Mouse (Mus musculus) erythroblast, embryonic 14.5 days (primary cell): ENCODE measurements around the gene Prkaa2.

Experiments
- GATA1 ChIP-seq: IDR thresholded peaks from 2 replicates; pipeline ENCODE4 v1.6.1; 2012; ENCODE audit warnings: low read length, inconsistent platforms, mixed read lengths
- TAL1 ChIP-seq: IDR thresholded peaks from 3 replicates; pipeline ENCODE4 v1.6.1; 2012; ENCODE audit warnings: low read length, inconsistent platforms, mixed read lengths

DNA sequence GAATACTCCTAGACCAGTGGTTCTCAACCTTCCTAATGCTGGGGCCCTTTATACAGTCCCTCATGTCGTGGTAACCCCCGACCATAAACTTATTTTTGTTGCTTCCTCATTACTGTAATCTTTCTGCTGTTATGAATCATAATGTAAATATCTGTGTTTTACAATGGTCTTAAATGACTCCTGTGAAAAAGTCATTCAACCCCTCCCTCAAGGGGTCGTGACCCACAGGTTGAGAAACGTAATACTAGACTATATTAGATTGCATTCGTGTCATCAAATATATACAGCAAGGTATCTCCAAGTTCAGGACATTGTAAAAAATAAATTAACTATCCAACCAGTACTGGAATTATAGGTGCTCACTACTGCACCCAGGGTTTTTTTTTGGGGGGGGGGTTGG, 3.4 kb upstream of the Prkaa2 start:
- TF ChIP-seq GATA1 (no peak), TAL1 (no peak)
